Mouse (Mus musculus): ENCODE results near the gene Pde6c.

- TF ChIP-seq POLR2A (IDR thresholded peaks at IDR 0.05; ENCODE audit: extremely low read depth, insufficient read depth, low read length) = no peak
- TF ChIP-seq CTCF (IDR thresholded peaks at IDR 0.05; ENCODE audit: extremely low read depth, insufficient read depth, low read length) = no peak
Measured at GRCm38 (mm10) chr19:38126656-38127055, 5.9 kb upstream of the Pde6c start.

Data from cortical plate, adult 2 months (tissue).